8 mouse cellular contexts compared by ENCODE assay signal in genomic region chr6:85391803-85392202, GRCm38 (mm10). TPM values are rescaled to one million over a fixed set of nuclear protein-coding genes. Genes with fewer than 3 reads are reported as not detected.
A peak's percentile ranks its signal among the peaks of the same experiment; 100 is the strongest.
DNase-seq lines count a peak whose midpoint lies in the region; ATAC-seq and TF ChIP-seq lines count a peak whose summit lies in the region.

No protein-coding gene starts in this region.

- TF ChIP-seq CTCF in intestine, postnatal 0 days (IDR thresholded peaks at IDR 0.05; ENCODE audit: low read depth) = peak; percentile 88
- TF ChIP-seq CTCF in lung, adult 2 months (IDR thresholded peaks at IDR 0.05; ENCODE audit: insufficient read depth, low read length) = peak; percentile 72

- H3K9me3 ChIP-seq in intestine, postnatal 0 days (ENCODE audit: control insufficient read depth) = no peaks in the 10 kb centered on the region

- no peaks in the 10 kb centered on the region for H3K27me3 ChIP-seq in intestine, postnatal 0 days (replicated peaks; ENCODE audit: control insufficient read depth, insufficient read depth, low read length)

- ATAC-seq in cerebellum, adult (ENCODE audit: insufficient number of reproducible peaks, low FRiP score, low TSS enrichment) = no peak
- 0 out of 2 replicates have a peak, but pooled peaks have one; percentile 47 for ATAC-seq in intestine, postnatal 0 days

- no peak overlapping the region for H3K9ac ChIP-seq in intestine, postnatal 0 days (ENCODE audit: low read depth, low read length)

- peak; percentile 63 for DNase-seq in cerebellum, adult 11 months
- peak; percentile 65 for DNase-seq in ovary, postnatal 36 days (ENCODE audit: low spot score)
- no peak for DNase-seq in ovary, postnatal 10 days (ENCODE audit: low spot score)
- DNase-seq in embryo, embryonic 10 days (ENCODE audit: low spot score) = peak; percentile 83
- DNase-seq in lung, adult 2 months = peak; percentile 71
- DNase-seq in spleen, postnatal 14 days (ENCODE audit: low spot score in 2 of 2) = peak; percentile 24 to 59

- no peaks in the 10 kb centered on the region for H3K4me1 ChIP-seq in intestine, postnatal 0 days (replicated peaks; ENCODE audit: control insufficient read depth, insufficient read depth, low read length)
- H3K4me1 ChIP-seq in lung, adult 2 months (ENCODE audit: control insufficient read depth, insufficient read depth, low read length) = no peaks in the 10 kb centered on the region

- no peak for TF ChIP-seq POLR2A in lung, adult 2 months (IDR thresholded peaks at IDR 0.05; ENCODE audit: borderline replicate concordance, extremely low read depth, low read depth, low read length)

- no peak overlapping the region for H3K4me3 ChIP-seq in intestine, postnatal 0 days (ENCODE audit: low read depth, low read length)
- no peak overlapping the region for H3K4me3 ChIP-seq in lung, adult 2 months (replicated peaks; ENCODE audit: extremely low read depth, low read depth, low read length)

- no peak overlapping the region for H3K4me2 ChIP-seq in intestine, postnatal 0 days (replicated peaks; ENCODE audit: low read depth)

- WGBS in intestine, postnatal 0 days = 13% methylated on average over 6 of the region's 7 CpGs
- WGBS in lung, adult 2 months = 9% methylated on average over 7 of the region's 7 CpGs

- no peak overlapping the region for H3K27ac ChIP-seq in intestine, postnatal 0 days (ENCODE audit: low read depth, low read length)

- H3K36me3 ChIP-seq in intestine, postnatal 0 days (ENCODE audit: control insufficient read depth, insufficient read depth) = no peaks in the 10 kb centered on the region

RNA-seq across cellular contexts. Expression of gene Rab11fip5, which starts 17.4 kb away (rescaled TPM):
- polyA plus RNA-seq in intestine, postnatal 0 days (2015; fragmentation: Nextera tagmentation; extraction: Ambion mirVana) = 30.5 and 35.8 TPM in 2 replicates
- 20.0 and 24.9 TPM in 2 replicates for polyA plus RNA-seq in lung, adult 2 months (2012; rRNA removed)

RNA-seq across cellular contexts. Expression of gene Noto, which starts 31.9 kb away (rescaled TPM):
- polyA plus RNA-seq in intestine, postnatal 0 days (2015; fragmentation: Nextera tagmentation; extraction: Ambion mirVana) = not detected in 2 replicates
- polyA plus RNA-seq in lung, adult 2 months (2012; rRNA removed) = 0.16 TPM in 1 of 2 replicates, not detected in the other

RNA-seq across cellular contexts. Expression of gene Smyd5, which starts 40.0 kb away (rescaled TPM):
- 10.1 and 10.9 TPM in 2 replicates for polyA plus RNA-seq in intestine, postnatal 0 days (2015; fragmentation: Nextera tagmentation; extraction: Ambion mirVana)
- 15.0 and 21.1 TPM in 2 replicates for polyA plus RNA-seq in lung, adult 2 months (2012; rRNA removed)

RNA-seq across cellular contexts. Expression of gene Sfxn5, which starts 58.6 kb away (rescaled TPM):
- 3.2 and 3.4 TPM in 2 replicates for polyA plus RNA-seq in intestine, postnatal 0 days (2015; fragmentation: Nextera tagmentation; extraction: Ambion mirVana)
- polyA plus RNA-seq in lung, adult 2 months (2012; rRNA removed) = 8.0 and 8.2 TPM in 2 replicates

RNA-seq across cellular contexts. Expression of gene Cct7, which starts 59.5 kb away (rescaled TPM):
- 152 and 159 TPM in 2 replicates for polyA plus RNA-seq in intestine, postnatal 0 days (2015; fragmentation: Nextera tagmentation; extraction: Ambion mirVana)
- polyA plus RNA-seq in lung, adult 2 months (2012; rRNA removed) = 71.5 and 103 TPM in 2 replicates
